Mouse (Mus musculus): ENCODE data around the gene Myo18a. TPM values are rescaled to one million over a fixed set of nuclear protein-coding genes. Genes with fewer than 3 reads are reported as not detected.
A peak's percentile ranks its signal among the peaks of the same experiment; 100 is the strongest.
"Not testable (repeated sequence)": the region's sequence is repeated elsewhere in the genome, so short reads cannot be mapped to it uniquely, and the experiment has no call there.

Myo18a gene
- total RNA-seq (2015): 14.0 and 21.5 TPM in 2 replicates
- 69.7 and 84.8 TPM in 2 replicates for total RNA-seq (2017)

DNA sequence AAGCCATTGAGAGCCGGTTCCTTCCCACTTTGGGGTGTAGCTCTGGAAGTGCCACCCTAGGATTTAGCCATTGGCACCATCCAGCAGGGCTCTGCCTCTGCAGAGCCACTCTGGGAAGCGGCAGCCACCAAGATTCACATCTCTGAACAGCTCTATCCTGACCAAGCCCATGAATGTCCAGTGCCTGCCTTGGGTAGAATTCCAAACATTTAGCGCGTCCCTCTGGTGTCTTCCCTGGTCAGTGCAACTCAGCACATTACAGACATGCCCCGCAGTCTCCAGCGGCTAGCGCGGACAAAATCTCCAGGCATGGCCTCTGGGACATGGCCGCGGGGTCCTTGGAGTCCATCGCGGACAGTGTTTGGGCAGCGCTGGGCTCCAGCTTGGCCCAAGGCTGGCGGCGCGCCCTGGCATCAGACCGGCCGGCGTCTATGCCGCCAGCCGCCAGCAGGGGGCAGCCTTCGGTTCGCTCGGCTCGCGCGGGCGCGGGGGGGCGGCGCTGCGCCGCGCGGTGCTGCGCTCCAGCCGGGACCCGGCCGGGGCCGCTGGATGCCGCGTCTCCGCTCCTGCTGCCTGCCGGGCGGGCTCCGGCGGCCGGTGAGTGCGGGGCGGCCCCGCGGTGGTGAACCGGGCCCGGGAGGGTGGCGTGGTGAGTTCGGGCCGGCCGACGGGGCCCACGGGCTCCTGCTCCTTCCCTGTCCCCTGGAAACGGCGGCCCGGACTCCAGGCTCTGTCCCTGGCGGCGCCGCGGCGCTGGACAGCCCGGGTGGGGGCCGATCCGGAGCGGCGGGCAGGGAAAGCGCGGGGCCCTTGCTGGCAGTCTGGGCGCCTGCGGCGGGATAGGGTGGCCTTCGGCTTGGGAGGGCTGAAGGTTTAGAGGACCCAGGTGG, at the start of gene Myo18a:
Myo18a (plus strand) TSS at position 464 of the 890 bp plus-strand sequence.
- peak; percentile 90 for ATAC-seq (ENCODE audit: poor library complexity, severe bottlenecking)

GRCm38 (mm10) chr11:77713736-77714135, 49.3 kb upstream of the Myo18a start:
- ATAC-seq (ENCODE audit: poor library complexity, severe bottlenecking): no peak

GRCm38 (mm10) chr11:77719055-77719454, 44.0 kb upstream of the Myo18a start:
- ATAC-seq (ENCODE audit: poor library complexity, severe bottlenecking): no peak

GRCm38 (mm10) chr11:77721389-77721788, 41.7 kb upstream of the Myo18a start:
- no peak for ATAC-seq (ENCODE audit: poor library complexity, severe bottlenecking)

GRCm38 (mm10) chr11:77724766-77725165, 38.3 kb upstream of the Myo18a start:
- ATAC-seq (ENCODE audit: poor library complexity, severe bottlenecking): no peak

- ATAC-seq (ENCODE audit: poor library complexity, severe bottlenecking): no peak
Observed at GRCm38 (mm10) chr11:77725183-77725582, 37.9 kb upstream of the Myo18a start, which contains the start of gene Cryba1. Gene Cryba1, minus strand, starts transcription at chr11:77725283.

DNA sequence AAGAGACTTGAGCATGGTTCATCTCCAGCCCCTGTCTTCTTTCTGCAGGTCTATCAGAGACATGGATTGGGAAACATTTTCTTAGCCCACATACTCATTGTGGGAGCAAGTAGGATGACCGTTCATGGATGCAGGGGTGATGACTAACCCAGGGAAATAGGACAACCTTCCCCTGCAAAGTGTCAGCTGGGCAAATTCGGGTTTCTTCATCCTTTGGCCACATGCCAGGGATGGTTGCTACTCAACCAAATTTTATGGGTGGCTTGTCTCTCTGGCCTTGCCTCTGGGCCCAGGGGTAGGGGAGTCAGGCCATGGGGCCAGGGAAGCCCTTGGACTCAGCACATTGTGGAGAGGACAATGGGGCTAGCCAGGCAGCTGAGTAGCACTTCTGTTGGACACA, 34.5 kb upstream of the Myo18a start:
- ATAC-seq (ENCODE audit: poor library complexity, severe bottlenecking): no peak

DNA sequence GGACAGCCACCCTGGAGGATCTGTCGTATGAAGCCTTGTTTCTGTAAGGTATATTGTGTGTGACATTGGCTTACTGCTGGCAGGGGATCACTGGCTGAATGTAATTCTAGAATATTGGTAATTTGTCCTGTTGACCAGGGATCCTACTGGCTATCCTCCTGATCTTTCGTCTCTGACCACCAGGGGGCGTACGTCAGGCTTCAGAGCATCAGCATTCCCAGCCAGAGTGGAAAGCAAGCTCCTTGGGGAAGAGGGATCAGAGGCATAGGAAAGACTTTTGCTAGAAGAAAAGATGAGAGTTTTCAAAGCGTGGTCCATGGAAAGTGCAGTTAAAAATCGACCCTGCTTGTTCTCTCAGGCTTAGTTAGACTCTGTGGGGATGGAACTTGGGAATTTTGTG, 25.8 kb upstream of the Myo18a start:
- ATAC-seq (ENCODE audit: poor library complexity, severe bottlenecking): no peak

DNA sequence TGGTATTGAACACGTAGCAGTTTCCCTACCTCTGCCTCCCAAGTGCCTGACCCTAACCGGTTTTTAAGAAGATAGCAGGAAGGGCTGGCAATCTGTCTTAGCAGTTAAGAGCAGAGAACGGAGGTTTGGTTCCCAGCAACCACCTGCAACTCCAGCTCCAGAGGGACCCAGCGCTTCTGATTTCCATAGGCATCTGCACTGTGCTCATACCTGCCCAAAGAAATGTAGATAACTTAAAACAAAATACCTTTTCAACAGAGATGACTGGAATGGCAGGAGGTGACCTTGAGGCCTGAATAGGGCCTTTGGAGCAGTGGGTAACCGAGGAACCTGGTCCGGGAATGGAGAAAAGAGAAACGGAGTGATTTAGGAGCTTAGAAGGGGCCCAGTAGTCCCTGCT, 24.5 kb upstream of the Myo18a start:
- no peak for ATAC-seq (ENCODE audit: poor library complexity, severe bottlenecking)

DNA sequence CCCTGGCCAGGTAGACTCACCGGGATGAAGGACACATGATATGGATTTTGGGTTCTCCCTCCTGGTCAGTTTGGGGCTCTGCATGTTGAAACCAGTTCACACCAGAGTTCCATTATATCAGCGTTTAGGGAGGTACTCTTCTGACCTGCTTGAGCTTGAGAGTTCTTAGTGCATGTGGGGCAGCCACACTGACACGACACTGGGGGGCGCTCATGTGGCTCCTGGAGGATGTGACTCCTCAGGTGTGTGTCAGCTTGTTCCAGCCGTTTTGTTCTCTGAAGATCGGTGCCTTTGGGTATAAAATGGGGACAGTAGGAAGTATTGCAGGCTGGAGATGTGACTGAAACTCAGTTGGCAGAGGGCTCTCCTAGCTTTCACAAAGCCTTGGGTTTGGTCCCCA, 19.1 kb upstream of the Myo18a start:
- no peak for ATAC-seq (ENCODE audit: poor library complexity, severe bottlenecking)

DNA sequence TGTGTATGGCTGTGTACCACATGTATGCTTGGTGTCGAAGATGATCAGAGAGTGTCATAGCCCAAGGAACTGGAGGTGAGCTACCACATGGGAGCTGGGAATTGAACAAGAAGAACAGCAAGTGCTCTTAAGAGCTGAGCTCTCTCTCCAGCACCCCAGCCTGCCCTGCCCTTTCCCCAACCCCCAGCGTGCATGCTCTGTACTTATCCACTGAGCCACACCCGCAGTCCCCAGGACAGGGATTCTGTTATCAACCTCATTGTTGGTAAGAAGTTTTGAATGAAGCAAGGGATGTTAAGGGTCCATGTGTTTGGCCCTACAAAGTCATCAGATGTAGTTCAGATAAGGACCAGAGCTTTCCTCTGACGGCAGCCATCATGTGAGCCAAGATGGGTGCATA, 16.4 kb upstream of the Myo18a start:
- ATAC-seq (ENCODE audit: poor library complexity, severe bottlenecking): no peak

DNA sequence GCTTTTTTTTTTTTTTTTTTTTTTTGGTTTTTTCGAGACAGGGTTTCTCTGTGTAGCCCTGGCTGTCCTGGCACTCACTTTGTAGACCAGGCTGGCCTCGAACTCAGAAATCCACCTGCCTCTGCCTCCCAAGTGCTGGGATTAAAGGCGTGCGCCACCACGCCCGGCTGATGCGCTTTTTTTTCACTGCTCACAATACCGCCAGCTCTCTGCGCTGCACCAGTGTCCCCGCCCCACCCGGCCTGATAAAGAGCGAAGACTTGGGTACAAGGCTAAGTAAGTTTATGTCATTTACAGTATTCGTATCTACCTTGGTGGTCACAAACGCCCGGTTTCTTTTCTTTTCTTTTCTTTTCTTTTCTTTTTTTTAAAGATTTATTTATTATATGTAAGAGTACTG, 15.9 kb upstream of the Myo18a start:
- not testable (repeated sequence) for ATAC-seq (ENCODE audit: poor library complexity, severe bottlenecking)

DNA sequence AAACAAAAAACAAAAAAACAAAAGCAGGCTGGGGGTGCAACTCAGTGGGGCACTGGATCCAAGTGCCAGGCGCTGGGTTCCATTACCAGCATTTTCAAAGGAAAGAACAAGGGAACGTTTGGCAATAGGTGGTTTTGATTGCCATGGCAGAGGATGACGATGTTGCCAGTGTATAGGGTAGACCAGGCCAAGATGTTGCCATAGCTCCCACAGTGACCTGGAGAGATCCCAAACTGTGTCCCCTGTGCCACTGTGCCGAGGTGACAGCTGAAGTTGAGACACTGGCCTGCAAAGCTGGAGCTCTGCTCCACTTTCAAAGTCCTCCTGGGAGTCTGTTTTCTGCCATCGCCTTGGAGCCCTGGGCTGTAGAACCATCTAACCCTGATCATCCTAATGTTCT, 14.1 kb upstream of the Myo18a start:
- no peak for ATAC-seq (ENCODE audit: poor library complexity, severe bottlenecking)

- ATAC-seq (ENCODE audit: poor library complexity, severe bottlenecking): no peak
Observed at GRCm38 (mm10) chr11:77752525-77752924, 10.5 kb upstream of the Myo18a start.

- no peak for ATAC-seq (ENCODE audit: poor library complexity, severe bottlenecking)
Observed at GRCm38 (mm10) chr11:77753469-77753868, 9.6 kb upstream of the Myo18a start.

GRCm38 (mm10) chr11:77760031-77760430, 3.0 kb upstream of the Myo18a start:
- no peak for ATAC-seq (ENCODE audit: poor library complexity, severe bottlenecking)

DNA sequence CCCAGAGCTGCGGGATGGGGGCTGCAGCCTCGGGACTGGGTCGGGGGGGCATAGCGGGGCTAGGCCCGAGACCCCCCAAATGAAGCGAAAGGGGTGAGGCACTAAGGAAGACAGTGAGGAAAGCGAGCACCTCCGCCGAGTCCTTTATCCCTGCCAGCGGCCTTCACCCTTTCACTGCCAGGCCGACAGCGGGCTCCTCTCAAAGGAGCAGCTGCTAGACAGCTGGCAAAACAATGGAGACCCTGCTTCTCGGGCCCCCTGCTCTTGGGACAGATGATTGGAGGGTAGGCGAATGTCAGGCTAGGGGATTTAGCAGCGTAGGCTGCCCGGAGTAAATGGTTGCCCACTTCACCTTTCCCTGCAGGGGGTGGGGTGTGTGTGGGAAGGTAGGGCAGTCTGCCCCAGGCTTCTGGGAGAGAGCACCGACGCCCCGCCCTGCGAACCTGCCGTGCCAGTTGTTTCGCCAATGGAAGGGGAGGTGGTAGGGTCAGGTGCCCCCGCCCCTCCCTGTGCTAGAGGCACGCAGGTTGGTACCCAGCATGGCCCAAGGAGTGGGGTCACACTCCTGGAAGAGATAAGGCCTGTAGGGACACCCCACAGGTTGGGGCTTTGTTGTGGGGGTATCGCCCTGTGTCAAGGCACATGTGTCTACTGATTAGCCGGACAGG, 761 bp downstream of the Myo18a start:
- ATAC-seq (ENCODE audit: poor library complexity, severe bottlenecking): no peak

DNA sequence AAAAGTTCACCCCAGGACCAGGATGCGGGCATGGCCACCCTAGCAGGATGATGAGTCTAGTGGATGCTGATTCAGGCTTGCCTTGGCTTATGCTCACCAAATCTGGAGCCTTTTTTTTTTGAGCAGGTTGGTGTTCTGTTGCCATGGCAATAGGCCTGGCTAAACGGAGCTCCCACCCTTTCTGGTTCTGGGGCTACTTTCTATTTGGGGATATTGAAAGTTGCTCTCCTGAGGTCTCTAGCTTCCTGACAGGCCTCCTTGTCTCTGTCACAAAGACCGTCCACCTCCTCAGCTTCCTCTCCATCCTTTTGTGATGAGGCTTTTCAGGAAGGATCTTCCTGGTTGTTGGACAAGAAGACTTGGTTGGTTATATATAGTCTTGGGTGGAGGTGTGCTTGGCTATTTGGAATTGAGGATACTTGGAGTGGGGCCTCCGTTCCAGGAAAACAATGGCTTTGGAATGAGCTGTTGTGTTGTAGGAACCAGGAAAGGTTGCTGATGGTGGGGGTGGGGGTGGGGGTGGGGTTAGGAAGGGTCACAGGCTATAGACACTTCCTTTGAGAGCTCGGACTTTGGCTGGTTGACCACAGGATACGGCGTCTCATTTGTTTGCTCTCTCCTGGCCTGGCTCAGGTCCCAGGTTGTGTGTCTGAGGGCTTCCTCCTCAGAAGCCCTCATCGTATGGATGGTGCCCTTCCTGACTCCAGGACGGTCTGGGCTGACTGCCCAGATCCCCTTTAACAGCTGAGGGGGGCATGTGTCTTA, 1.8 kb downstream of the Myo18a start:
- no peak for ATAC-seq (ENCODE audit: poor library complexity, severe bottlenecking)

- ATAC-seq (ENCODE audit: poor library complexity, severe bottlenecking): no peak
Observed at GRCm38 (mm10) chr11:77765459-77765777, 2.4 kb downstream of the Myo18a start.

DNA sequence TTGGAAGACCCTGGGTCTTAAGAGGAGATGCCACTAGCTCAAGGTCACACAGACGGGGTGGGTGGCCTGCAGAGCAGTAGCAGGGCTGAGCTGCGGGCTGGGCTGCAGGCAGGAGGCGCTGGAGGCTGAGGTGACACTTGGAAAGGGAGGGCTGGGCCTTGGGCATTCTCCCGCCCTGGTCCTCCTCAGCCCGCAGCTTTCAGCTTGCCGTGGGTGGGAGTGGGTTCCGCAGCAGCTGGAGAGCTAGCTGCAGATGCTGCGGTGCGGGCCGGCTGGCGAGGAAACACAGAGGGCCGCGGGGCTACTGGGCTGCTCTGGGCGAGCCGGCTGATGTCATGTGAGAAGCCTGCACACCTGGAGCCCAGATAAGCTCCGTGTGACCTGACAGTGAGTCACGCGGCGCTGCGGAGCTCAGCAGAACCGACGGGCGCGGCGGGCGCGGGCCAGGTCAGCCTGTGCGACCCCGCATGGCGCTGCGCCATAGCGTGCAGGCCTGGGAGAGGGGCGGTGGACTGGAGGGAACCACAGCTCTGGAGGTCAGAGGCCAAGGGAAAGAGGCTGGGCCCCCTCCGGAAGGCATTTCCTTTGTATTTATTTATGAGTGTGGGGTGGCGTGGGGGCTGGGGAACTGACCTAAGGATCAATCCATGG, 3.4 kb downstream of the Myo18a start:
- ATAC-seq (ENCODE audit: poor library complexity, severe bottlenecking): peak; percentile 39; the same call in 1 of the 2 replicates

GRCm38 (mm10) chr11:77769496-77769895, 6.5 kb downstream of the Myo18a start:
- no peak for ATAC-seq (ENCODE audit: poor library complexity, severe bottlenecking)

Measured in megakaryocyte, adult 5-6 weeks (primary cell).